Mouse (Mus musculus) cerebellum, adult (tissue): ENCODE data around the gene Trappc4.
A peak's percentile ranks its signal among the peaks of the same experiment; 100 is the strongest.
"Not testable (repeated sequence)": the region's sequence is repeated elsewhere in the genome, so short reads cannot be mapped to it uniquely, and the experiment has no call there.

ENCODE experiments used
- ATAC-seq: cut with Nextera tagmentation; 2 replicates; pipeline ENCODE4 v1.9.2; 2017; ENCODE audit warnings: mild to moderate bottlenecking, moderate library complexity, mixed read lengths; ENCODE audit not compliant: insufficient number of reproducible peaks, low FRiP score, low TSS enrichment

Gene Trappc4

GRCm38 (mm10) chr9:44410647-44411336 is 3.4 kb upstream of the Trappc4 start:
- ATAC-seq: no peak

GRCm38 (mm10) chr9:44408693-44409092 is 1.3 kb upstream of the Trappc4 start:
- not testable (repeated sequence) for ATAC-seq

- no peak for ATAC-seq
These were observed 325 bp upstream of the Trappc4 start for GRCm38 (mm10) chr9:44407752-44408097.

DNA sequence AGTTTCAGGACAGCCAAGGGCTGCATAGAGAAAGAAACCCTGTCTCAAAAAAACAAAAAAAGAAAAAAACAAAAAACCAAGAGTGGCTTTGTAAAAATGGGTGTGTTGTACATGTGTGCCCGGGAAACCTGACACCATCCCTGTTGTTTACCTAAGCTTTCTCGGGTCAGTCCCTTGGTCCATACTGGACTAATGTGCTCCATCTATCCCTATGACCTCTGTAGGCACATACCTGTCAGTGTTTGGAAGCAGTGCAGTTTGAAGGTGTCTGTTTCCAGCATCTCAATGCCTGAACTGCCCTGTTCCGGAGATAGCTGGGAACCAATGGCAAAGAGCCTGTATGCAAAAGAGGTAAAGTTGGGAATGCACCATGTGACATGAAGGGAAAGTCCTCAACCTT is 2.4 kb downstream of the Trappc4 start:
- no peak for ATAC-seq

DNA sequence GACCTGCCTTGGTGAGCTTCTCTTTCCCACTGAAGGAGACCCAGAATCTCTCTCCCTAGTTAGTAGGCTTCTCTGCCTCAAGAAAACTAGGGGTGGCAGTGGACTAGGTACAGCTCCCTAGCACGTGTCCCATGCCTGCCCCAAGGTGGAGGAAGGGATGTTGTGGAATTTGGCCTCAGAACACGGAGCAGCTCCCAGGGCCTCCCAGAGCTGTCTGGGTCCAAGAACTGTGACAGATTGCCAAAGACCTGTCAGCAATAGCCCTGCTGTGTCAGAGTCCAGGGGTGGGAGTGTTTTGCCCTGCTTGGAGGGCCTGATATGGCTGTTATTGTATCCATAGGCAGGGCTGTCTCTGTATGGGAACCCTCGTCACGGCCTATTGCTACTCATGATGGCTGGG is 6.3 kb downstream of the Trappc4 start:
- no peak for ATAC-seq

DNA sequence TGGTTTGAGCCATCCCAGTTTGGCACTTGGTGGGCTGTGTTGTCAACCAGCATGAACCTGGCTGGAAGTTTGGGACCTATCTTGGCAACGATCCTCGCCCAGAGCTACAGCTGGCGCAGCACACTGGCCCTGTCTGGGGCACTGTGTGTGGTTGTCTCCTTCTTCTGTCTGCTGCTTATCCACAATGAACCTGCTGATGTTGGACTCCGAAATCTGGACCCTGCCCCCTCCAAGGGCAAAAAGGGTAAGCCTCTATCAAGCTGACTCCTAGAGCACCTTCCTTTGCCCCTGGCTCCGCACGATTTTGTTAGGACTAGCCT is 7.6 kb downstream of the Trappc4 start:
- no peak for ATAC-seq

GRCm38 (mm10) chr9:44399114-44399794 is 8.1 kb downstream of the Trappc4 start:
- ATAC-seq: no peak

- ATAC-seq: no peak
These were observed 8.8 kb downstream of the Trappc4 start for GRCm38 (mm10) chr9:44398551-44398950.

DNA sequence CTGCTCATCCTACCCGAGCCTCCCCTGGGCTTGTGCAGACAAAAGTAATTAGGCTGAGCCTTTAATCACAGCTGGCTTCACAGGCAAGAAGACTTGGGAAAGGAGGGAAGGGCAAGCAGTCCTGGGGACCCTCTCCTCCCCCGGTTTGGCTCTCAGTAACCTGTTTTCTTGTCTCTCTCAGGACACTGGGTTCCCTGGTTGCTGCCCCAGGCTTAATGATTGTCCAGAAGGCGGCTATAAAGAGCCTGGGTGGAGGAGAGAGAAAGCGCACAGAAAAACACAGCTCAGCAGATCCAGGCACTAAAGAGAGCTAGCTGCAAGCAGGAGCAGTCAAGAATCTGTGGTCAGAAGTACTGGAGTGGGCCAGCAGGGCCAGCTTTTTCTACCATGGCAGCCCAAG is 9.3 kb downstream of the Trappc4 start:
- no peak for ATAC-seq

DNA sequence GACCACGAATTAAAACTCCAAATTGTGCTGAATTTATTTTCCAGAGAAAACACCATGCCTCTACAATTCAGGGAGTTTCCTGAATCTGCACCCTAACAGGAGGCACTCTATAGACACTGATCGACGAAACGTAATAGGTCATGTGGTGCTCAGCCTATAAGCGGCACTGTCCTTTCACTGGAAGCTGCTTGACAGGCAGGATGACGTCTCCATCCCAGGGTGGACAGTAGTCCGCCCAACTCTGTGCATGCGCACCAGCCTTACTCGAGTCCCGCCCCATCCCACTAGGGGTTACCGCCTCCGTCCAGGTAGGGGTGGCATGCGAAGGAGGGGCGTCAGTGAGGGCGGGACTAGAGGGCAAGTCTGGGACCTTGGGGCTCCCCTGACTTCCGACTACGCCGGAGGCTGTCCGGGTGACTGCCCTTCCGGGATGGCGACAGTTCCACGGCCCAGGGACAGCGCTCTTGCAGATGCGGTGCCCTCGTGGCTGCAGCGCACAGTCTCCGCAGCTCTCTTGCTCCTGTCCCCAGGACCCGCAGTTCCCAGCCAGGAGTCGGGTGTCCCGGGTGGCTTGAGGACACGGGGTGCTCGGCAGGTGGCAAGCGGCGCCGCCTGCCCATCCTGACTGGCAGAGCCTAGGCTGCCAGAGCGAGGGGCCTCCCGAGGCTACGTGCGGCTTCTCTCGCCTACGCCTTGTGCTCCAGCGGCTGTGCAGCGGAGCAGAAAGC is 10.6 kb downstream of the Trappc4 start, which contains the start of gene Slc37a4:
Gene Slc37a4, plus strand, starts transcription at position 169 of the 728 bp plus-strand sequence.
- peak; percentile 98 for ATAC-seq

DNA sequence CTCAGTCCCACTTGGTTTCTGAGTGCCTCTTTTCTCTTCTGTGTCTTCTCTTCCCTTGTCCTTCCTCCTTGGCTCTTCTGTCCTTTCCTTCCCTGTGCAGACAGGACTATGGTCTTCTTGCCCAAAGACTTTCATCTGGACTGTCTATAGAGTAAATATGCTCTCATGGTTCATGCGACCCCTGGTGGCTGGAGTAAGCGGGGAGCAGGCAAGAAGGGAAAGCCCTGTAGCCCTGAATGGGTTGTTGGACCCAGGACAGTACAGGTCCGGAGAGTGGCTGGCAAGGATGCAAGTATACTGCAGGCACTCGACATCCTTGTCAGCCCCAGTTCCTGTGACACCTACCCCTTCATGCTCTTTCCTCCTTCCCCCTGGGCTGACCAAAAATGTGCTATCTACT is 15.9 kb downstream of the Trappc4 start:
- no peak; the same call in 1 of the 2 replicates for ATAC-seq

DNA sequence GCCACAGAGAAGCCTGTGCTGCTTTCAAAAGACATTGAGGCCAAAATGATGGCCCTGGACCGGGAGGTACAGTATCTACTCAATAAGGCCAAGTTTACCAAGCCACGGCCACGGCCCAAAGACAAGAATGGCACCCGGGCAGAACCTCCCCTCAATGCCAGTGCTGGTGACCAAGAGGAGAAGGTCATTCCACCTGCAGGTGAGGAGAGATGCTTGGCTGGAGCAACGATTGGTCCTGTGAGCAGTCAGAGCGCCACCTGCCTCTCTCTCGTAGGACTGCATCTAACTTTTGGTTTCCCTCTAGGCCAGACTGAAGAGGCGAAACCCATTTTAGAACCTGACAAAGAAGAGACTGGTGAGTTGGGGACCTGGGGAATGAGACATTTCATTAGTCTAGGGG is 18.1 kb downstream of the Trappc4 start:
- no peak for ATAC-seq

DNA sequence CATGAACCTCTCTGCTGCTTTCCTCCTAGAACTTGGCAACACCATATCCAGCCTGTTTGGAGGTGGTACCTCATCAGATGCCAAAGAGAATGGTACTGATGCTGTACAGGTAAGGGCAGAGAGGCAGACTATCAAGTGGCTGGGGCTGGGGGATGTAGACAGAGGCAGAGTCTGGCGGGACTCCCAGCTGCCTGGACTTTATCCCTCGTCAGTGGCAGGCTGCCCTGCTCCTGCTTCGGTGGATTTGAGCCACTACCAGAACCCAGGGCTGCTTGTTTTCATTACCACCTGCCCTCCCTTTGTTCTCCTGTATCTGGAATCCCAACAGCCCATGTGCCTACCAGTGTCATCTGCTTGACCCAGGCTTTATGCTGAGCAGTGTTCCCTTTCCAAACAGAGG is 20.2 kb downstream of the Trappc4 start:
- no peak for ATAC-seq

- ATAC-seq: no peak
These were observed 22.8 kb downstream of the Trappc4 start for GRCm38 (mm10) chr9:44384596-44384995.

GRCm38 (mm10) chr9:44379862-44380261 is 27.5 kb downstream of the Trappc4 start:
- ATAC-seq: peak; percentile 15; the same call in 1 of the 2 replicates

GRCm38 (mm10) chr9:44379054-44379834 is 28.2 kb downstream of the Trappc4 start, which contains the start of gene Hyou1:
Gene Hyou1, plus strand, starts transcription at chr9:44379490.
- ATAC-seq: peak; percentile 94

DNA sequence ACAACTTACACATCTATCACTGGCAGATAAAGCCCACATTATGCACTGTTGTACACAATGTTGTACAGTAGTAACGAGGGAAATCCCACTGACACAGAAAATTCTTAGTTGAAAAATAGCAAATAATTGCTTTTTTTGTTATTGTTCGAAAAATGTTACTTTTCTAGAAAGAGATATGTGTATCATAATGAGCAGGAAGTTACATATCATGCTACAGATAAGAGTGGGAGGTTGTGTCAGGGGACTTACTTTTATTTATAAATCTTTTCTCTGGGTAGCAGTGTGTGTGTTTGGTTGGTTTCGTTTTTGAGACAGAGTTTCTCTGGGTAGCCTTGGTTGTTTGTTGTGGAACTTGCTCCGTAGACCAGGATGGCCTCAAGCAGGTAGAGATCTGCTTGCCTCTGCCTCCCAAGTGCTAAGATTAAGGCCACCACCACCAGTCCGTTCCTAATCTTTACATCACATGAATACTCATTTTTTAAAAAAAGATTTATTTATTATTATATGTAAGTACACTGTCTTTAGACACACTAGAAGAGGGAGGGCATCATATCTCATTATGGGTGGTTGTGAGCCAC is 29.2 kb downstream of the Trappc4 start:
- ATAC-seq: no peak

DNA sequence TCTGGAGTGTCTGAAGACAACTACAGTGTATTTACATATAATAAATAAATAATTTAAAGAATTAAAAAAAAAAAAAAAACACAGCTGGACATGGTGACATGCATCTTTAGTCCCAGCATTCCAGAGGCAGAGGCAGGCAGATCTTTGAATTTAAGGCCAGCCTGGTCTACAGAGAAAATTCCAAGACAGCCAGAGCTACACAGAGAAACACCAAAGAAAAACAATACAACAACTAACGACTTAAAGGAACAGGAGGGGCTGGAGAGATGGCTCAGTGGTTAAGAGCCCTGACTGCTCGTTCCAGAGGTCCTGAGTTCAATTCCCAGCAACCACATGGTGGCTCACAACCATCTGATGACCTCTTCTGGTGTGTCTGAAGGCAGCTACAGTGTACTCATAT is 30.1 kb downstream of the Trappc4 start:
- not testable (repeated sequence) for ATAC-seq

- ATAC-seq: no peak
These were observed 31.3 kb downstream of the Trappc4 start for GRCm38 (mm10) chr9:44376141-44376540.

DNA sequence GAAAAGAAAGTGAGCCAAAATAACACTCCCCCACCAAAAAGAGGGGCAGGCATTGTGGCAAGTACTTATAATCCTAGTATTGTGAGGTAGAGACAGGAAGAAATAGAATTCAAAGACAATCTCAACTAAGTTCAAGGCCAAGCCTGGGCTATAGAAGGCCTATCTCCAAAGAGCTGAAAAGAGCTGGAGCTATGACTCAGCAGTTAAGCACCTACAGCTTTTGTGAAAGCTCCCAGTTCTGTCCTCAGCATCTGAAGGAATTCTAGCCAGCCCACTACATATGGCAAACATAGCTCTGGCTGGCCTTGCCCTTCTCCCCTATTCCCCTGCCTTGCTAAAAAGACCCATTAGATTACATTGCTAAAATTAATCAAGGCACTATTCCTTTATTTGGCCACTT is 34.0 kb downstream of the Trappc4 start:
- ATAC-seq: no peak
